ENCODE assay signal across 16 mouse cellular contexts in the genomic region with DNA sequence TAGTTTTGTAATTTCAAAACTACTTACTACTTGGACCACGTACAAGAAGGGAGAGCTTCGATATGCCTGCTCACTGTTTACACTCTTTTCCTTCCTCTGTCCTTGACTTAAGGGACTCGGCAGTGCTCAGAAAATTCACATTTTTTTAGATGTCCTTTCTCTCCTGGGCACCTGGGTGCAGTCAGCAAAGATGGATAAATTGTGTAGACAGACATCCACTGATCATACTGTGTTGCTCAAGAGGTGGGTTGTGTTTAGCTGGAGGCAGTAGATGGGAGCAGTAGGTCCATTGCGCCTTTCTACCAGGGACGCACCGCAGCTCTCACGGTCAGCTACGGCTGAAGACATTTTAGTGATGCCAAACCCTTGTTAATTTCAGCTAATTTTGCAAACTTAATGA.
"Had no signal": no experiment of that assay in that cellular context is flagged by ENCODE, and none has a peak within 500 bp of the region (broad histone marks: within the 10 kb centered on the region; RNA-seq: fewer than 3 reads in every experiment).

No protein-coding gene starts in this region.

- H3K4me3 ChIP-seq: neural tube, embryonic 13.5 days; neural tube, embryonic 15.5 days; stomach, embryonic 15.5 days had no signal

- H3K9ac ChIP-seq: neural tube, embryonic 13.5 days; neural tube, embryonic 15.5 days; stomach, embryonic 15.5 days had no signal

- H3K27ac ChIP-seq: neural tube, embryonic 13.5 days; neural tube, embryonic 15.5 days; stomach, embryonic 15.5 days; stomach, postnatal 0 days had no signal

- H3K4me1 ChIP-seq: neural tube, embryonic 13.5 days; neural tube, embryonic 15.5 days; stomach, embryonic 15.5 days had no signal

- H3K9me3 ChIP-seq: neural tube, embryonic 13.5 days; neural tube, embryonic 15.5 days; stomach, embryonic 15.5 days had no signal

- H3K4me2 ChIP-seq: neural tube, embryonic 13.5 days; neural tube, embryonic 15.5 days; stomach, embryonic 15.5 days had no signal

- H3K27me3 ChIP-seq: neural tube, embryonic 13.5 days; neural tube, embryonic 15.5 days; stomach, embryonic 15.5 days had no signal

- DNase-seq: retina, postnatal 1 day; right cerebral cortex, adult 18-20 months; right cerebral cortex, postnatal 14 days; right cerebral cortex, postnatal 25 days; right cerebral cortex, postnatal 4 days; spleen, adult 18-20 months; thymus, adult 18-20 months; thymus, adult 2 months; thymus, postnatal 14 days; thymus, postnatal 25 days; thymus, postnatal 36 days; thymus, postnatal 4 days had no signal
